Mouse (Mus musculus) liver, embryonic 12.5 days (tissue): ENCODE results near the gene Slc35b4. TPM values are rescaled to one million over a fixed set of nuclear protein-coding genes. Genes with fewer than 3 reads are reported as not detected.

Experiments used
- ATAC-seq: fragments of 200-750 bp; cut with Nextera tagmentation; 2 replicates; pipeline ENCODE4 v1.8.0; 2017; ENCODE audit warnings: moderate number of reproducible peaks, mild to moderate bottlenecking, moderate library complexity
- H3K27ac ChIP-seq: fragments of 300-500 bp; sonication (generic); 2 replicates; pipeline ENCODE4 v1.5.1; 2016; ENCODE audit warnings: mild to moderate bottlenecking
- H3K27me3 ChIP-seq: fragments of 300-500 bp; sonication (generic); replicated peaks from 2 replicates; pipeline ENCODE4 v1.6.1; 2016; ENCODE audit warnings: mild to moderate bottlenecking, moderate library complexity
- H3K36me3 ChIP-seq: fragments of 300-500 bp; sonication (generic); 2 replicates; pipeline ENCODE4 v1.6.1; 2016; ENCODE audit warnings: mild to moderate bottlenecking, moderate library complexity
- H3K4me1 ChIP-seq: fragments of 300-500 bp; sonication (generic); 2 replicates; pipeline ENCODE4 v1.6.1; 2016
- H3K4me2 ChIP-seq: fragments of 300-500 bp; sonication (generic); 2 replicates; pipeline ENCODE4 v1.6.1; 2016; ENCODE audit warnings: mild to moderate bottlenecking, moderate library complexity
- H3K4me3 ChIP-seq: fragments of 300-500 bp; sonication (generic); 2 replicates; pipeline ENCODE4 v1.5.1; 2016; ENCODE audit warnings: mild to moderate bottlenecking, moderate library complexity
- H3K9ac ChIP-seq: fragments of 300-500 bp; sonication (generic); 2 replicates; pipeline ENCODE4 v1.6.1; 2016; ENCODE audit warnings: mild to moderate bottlenecking, moderate library complexity
- H3K9me3 ChIP-seq: fragments of 300-500 bp; sonication (generic); replicated peaks from 2 replicates; pipeline ENCODE4 v1.6.1; 2016; ENCODE audit warnings: mild to moderate bottlenecking, moderate library complexity
- WGBS: fragments of 180-500 bp; shearing (Covaris S2); methylation state at CpG from one replicate; pipeline ENCODE4 v1.1.7; 2016; ENCODE audit not compliant: insufficient replicate concordance; 5-methylcytosine and 5-hydroxymethylcytosine counted together
- polyA plus RNA-seq: library from polyadenylated mRNA; unstranded; fragments of >200 nt; fragmentation: Nextera tagmentation; extraction: Ambion mirVana; gene quantifications from 2 replicates; pipeline ENCODE4 v1.2.1, GENCODE M21; 2016

Gene Slc35b4
- polyA plus RNA-seq, 1 experiment from 2014 or later, result 26.6 TPM

DNA sequence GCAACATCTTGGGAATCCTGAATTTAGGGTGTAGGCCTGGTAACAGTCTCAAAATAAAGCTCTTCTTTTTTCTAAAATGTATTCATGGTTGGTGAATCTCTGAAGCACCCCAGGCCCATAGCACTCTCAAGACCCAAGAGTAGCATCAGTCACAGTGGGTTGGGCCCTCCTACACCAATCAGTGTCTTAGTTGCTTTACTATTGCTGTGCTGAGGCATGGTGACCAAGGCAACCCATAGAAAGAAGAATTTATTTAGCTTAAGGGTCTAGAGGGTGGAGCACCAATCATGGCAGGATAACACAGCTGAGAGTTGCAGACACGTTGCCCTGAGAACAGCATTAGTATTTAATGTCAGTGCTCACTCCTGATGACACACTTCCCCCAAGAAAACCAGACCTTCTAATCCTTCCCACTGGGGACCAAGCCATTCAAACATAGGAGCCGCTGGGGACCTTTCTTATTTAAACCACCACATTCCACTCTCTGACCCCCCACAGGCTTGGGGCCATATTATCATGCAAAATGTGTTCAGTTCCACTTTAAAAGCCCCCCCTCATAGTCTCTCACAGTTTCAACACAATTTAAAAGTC is 10.5 kb upstream of the Slc35b4 start:
- Histone ChIP-seq H3K36me3 (no peaks in the 10 kb centered on the region), H3K9me3 (no peaks in the 10 kb centered on the region), H3K27ac (no peak overlapping the region), H3K4me2 (no peak overlapping the region), H3K4me1 (no peaks in the 10 kb centered on the region), H3K27me3 (no peaks in the 10 kb centered on the region), H3K4me3 (no peak overlapping the region), H3K9ac (no peak overlapping the region)
- WGBS, result 67% methylated on average over 2 of the region's 2 CpGs
- no peak for ATAC-seq

- no peak overlapping the region for H3K27ac ChIP-seq
- WGBS, result 48% methylated on average over 3 of the region's 3 CpGs
- H3K4me2 ChIP-seq, result no peak overlapping the region
- no peak overlapping the region for H3K9ac ChIP-seq
- H3K4me1 ChIP-seq, result no peaks in the 10 kb centered on the region
- H3K36me3 ChIP-seq, result no peaks in the 10 kb centered on the region
- no peaks in the 10 kb centered on the region for H3K9me3 ChIP-seq
- ATAC-seq, result no peak
- H3K27me3 ChIP-seq, result no peaks in the 10 kb centered on the region
- no peak overlapping the region for H3K4me3 ChIP-seq
Observed at GRCm38 (mm10) chr6:34183326-34183725, 6.4 kb upstream of the Slc35b4 start.

GRCm38 (mm10) chr6:34181961-34182360 is 5.0 kb upstream of the Slc35b4 start:
- H3K27ac ChIP-seq, result no peak overlapping the region
- H3K36me3 ChIP-seq, result no peaks in the 10 kb centered on the region
- H3K9ac ChIP-seq, result no peak overlapping the region
- ATAC-seq, result no peak
- H3K4me2 ChIP-seq, result no peak overlapping the region
- H3K9me3 ChIP-seq, result no peaks in the 10 kb centered on the region
- H3K27me3 ChIP-seq, result no peaks in the 10 kb centered on the region
- H3K4me1 ChIP-seq, result peaks cover 4% of the 10 kb centered on the region; the same call in 1 of the 2 replicates
- no peak overlapping the region for H3K4me3 ChIP-seq
- WGBS, result 34% methylated on average over 3 of the region's 3 CpGs

GRCm38 (mm10) chr6:34179911-34180310 is 3.0 kb upstream of the Slc35b4 start:
- Histone ChIP-seq H3K27ac (no peak overlapping the region), H3K36me3 (no peaks in the 10 kb centered on the region), H3K9ac (no peak overlapping the region), H3K4me3 (no peak overlapping the region), H3K4me2 (no peak overlapping the region), H3K4me1 (peaks cover 16% of the 10 kb centered on the region), H3K9me3 (no peaks in the 10 kb centered on the region), H3K27me3 (no peaks in the 10 kb centered on the region)
- 63% methylated on average over 4 of the region's 4 CpGs for WGBS
- ATAC-seq, result no peak

DNA sequence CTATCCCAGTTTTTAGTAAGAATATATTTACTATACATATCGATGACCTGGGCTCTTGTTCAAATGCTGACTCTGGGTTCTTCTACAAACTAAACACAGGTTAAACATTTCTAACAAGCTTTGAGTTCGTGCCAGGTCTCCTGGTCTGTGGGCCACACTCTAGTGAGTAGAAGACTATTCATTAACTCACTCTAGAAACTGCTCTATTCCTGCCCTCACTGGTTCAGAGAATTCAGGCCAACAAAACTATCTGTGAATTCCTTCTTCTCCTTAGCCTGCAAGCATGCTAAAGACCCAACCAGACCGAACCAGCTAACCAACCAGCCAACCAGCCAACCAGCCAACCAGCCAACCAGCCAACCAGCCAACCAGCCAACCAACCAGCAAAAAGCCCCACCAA is 2.1 kb upstream of the Slc35b4 start:
- H3K9me3 ChIP-seq, result no peaks in the 10 kb centered on the region
- 55% methylated on average over 3 of the region's 3 CpGs for WGBS
- H3K36me3 ChIP-seq, result no peaks in the 10 kb centered on the region
- H3K27ac ChIP-seq, result 0 out of 2 replicates have a peak overlapping the region, but pooled peaks have one; percentile 48
- H3K4me1 ChIP-seq, result peaks cover 21% of the 10 kb centered on the region
- H3K9ac ChIP-seq, result no peak overlapping the region
- no peak overlapping the region for H3K4me3 ChIP-seq
- no peaks in the 10 kb centered on the region for H3K27me3 ChIP-seq
- ATAC-seq, result no peak
- no peak overlapping the region for H3K4me2 ChIP-seq

DNA sequence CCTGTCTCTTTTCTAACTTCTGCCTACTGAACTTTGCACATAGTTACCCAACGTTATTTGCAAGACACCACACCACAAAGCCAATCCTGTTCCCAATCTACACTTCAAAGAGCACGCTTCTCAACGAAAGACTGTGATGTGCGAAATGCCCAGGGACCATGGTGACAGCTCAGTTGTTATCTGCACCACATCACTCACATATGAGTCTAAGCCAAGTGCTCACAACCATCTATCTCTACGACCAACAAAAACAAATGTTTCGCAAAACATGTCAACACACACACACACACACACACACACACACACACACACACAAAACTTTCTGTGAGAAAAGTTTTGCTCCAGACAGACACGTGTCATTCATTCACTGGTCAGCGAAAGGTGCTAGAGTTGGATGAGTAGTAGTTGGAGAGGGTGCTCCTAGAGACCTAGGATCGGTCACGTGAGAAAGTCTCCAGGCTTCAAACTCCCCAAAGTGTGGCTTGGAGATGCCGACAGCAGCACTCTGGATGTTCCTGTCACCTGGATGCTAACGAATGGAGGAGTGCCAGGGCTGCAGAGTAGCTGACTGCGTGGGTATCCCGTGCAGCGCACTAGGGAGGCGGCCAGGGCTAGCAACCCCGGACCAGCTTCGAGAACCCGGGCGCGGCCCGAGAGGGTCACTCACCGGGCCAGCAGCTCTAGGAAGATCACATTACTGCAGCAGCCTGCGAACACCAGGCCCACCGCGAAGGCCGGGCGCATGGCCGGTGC is 624 bp downstream of the Slc35b4 start:
- WGBS, result 2% methylated on average over 29 of the region's 29 CpGs
- Histone ChIP-seq H3K4me2 (peak overlapping the region; percentile 77), H3K9ac (peak overlapping the region; percentile 87), H3K4me1 (peaks cover 21% of the 10 kb centered on the region), H3K27me3 (no peaks in the 10 kb centered on the region), H3K4me3 (peak overlapping the region; percentile 75), H3K36me3 (peaks cover 12% of the 10 kb centered on the region), H3K27ac (peak overlapping the region; percentile 87), H3K9me3 (no peaks in the 10 kb centered on the region)
- ATAC-seq, result peak; percentile 81

GRCm38 (mm10) chr6:34174715-34175114 is 2.2 kb downstream of the Slc35b4 start:
- Histone ChIP-seq H3K36me3 (peaks cover 23% of the 10 kb centered on the region), H3K4me3 (no peak overlapping the region), H3K4me1 (peaks cover 21% of the 10 kb centered on the region), H3K9ac (no peak overlapping the region), H3K27ac (no peak overlapping the region), H3K9me3 (no peaks in the 10 kb centered on the region), H3K4me2 (no peak overlapping the region), H3K27me3 (no peaks in the 10 kb centered on the region)
- ATAC-seq, result no peak
- WGBS, result 47% methylated on average over 8 of the region's 8 CpGs

DNA sequence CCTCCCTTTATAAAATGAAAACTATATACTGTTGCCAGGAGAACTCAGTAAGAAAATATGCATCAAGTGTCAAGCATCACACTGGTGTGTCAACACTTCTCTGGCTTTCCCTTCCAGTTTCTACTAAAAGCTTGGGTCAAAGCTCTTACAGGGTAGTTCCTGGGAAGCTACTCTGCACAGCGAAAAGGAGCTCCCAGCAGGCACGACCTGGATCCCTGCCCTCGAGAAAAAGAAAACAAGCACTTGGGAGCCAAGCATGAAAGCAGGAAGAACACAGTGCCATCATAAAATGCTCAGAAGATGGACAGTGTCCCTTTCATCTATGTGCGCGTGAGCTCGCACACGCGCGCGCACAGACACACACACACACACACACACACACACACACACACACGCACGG is 3.7 kb downstream of the Slc35b4 start:
- no peak for ATAC-seq

GRCm38 (mm10) chr6:34171748-34172457 is 5.0 kb downstream of the Slc35b4 start:
- no peak overlapping the region for H3K4me3 ChIP-seq
- H3K27me3 ChIP-seq, result no peaks in the 10 kb centered on the region
- WGBS, result 81% methylated on average over 12 of the region's 12 CpGs
- no peak overlapping the region for H3K4me2 ChIP-seq
- H3K9ac ChIP-seq, result no peak overlapping the region
- H3K27ac ChIP-seq, result no peak overlapping the region
- peaks cover 45% of the 10 kb centered on the region for H3K36me3 ChIP-seq
- no peak for ATAC-seq
- H3K4me1 ChIP-seq, result peaks cover 17% of the 10 kb centered on the region
- no peaks in the 10 kb centered on the region for H3K9me3 ChIP-seq

More for the DNA sequence above, 3.7 kb downstream of the Slc35b4 start:
- Histone ChIP-seq H3K27me3 (no peaks in the 10 kb centered on the region), H3K4me3 (no peak overlapping the region), H3K9ac (no peak overlapping the region), H3K9me3 (no peaks in the 10 kb centered on the region), H3K4me2 (no peak overlapping the region), H3K4me1 (peaks cover 21% of the 10 kb centered on the region), H3K27ac (no peak overlapping the region), H3K36me3 (peaks cover 34% of the 10 kb centered on the region)
- WGBS, result 85% methylated on average over 12 of the region's 12 CpGs

- no peak overlapping the region for H3K9ac ChIP-seq
- H3K27ac ChIP-seq, result no peak overlapping the region
- no peaks in the 10 kb centered on the region for H3K9me3 ChIP-seq
- H3K4me3 ChIP-seq, result no peak overlapping the region
- H3K4me2 ChIP-seq, result no peak overlapping the region
- no peaks in the 10 kb centered on the region for H3K27me3 ChIP-seq
- 78% methylated on average over 7 of the region's 7 CpGs for WGBS
- no peak for ATAC-seq
- H3K4me1 ChIP-seq, result peaks cover 14% of the 10 kb centered on the region
- H3K36me3 ChIP-seq, result peaks cover 54% of the 10 kb centered on the region
Observed at GRCm38 (mm10) chr6:34170844-34171494, 5.9 kb downstream of the Slc35b4 start.

DNA sequence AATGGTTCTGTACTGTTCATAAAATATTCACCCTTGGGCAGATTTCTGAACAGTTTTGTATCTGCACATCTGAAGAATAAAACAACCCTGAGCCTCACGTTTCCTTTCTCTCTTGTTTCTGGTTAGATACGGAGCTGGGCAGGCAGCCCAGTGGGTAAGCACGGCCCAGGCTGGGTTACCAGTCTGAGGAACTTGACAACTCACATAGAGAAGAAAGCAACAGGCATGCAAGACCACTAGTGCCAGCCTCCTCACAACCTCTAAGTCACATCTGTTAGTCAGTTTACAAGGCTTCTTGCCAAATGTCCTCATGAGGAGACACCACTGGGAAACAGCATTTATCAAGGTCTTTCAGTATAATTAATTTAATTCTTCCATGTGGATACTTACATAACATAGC is 8.1 kb downstream of the Slc35b4 start:
- Histone ChIP-seq H3K27ac (no peak overlapping the region), H3K4me1 (no peaks in the 10 kb centered on the region), H3K36me3 (peaks cover 73% of the 10 kb centered on the region), H3K9ac (no peak overlapping the region), H3K4me2 (no peak overlapping the region), H3K4me3 (no peak overlapping the region), H3K27me3 (no peaks in the 10 kb centered on the region), H3K9me3 (no peaks in the 10 kb centered on the region)
- no peak for ATAC-seq
- WGBS, result 78% methylated on average over 3 of the region's 3 CpGs

GRCm38 (mm10) chr6:34163014-34163413 is 13.9 kb downstream of the Slc35b4 start:
- Histone ChIP-seq H3K4me1 (peaks cover 15% of the 10 kb centered on the region), H3K27me3 (no peaks in the 10 kb centered on the region), H3K36me3 (peaks cover 93% of the 10 kb centered on the region), H3K4me2 (no peak overlapping the region), H3K9ac (no peak overlapping the region), H3K27ac (no peak overlapping the region), H3K9me3 (no peaks in the 10 kb centered on the region), H3K4me3 (no peak overlapping the region)
- 87% methylated on average over 9 of the region's 9 CpGs for WGBS
- no peak for ATAC-seq
